Mouse (Mus musculus) liver, embryonic 11.5 days (tissue): ENCODE data around the gene Tmigd1. TPM values are rescaled to one million over a fixed set of nuclear protein-coding genes. Genes with fewer than 3 reads are reported as not detected.

ENCODE experiments used
- ATAC-seq: fragments of 200-750 bp; cut with Nextera tagmentation; replicated peaks from 2 replicates; pipeline ENCODE4 v1.8.0; 2017; ENCODE audit warnings: moderate number of reproducible peaks, mild to moderate bottlenecking, moderate TSS enrichment, moderate library complexity; ENCODE audit not compliant: low FRiP score
- DNase-seq: peaks from one replicate; pipeline ENCODE4 v3.0.0-alpha.2; 2017; ENCODE audit warnings: low spot score
- H3K27ac ChIP-seq: fragments of 300-500 bp; sonication (generic); 2 replicates; pipeline ENCODE4 v1.5.1; 2014; ENCODE audit warnings: mild to moderate bottlenecking, low read depth, low read length, control low read depth
- H3K27me3 ChIP-seq: fragments of 300-500 bp; sonication (generic); replicated peaks from 2 replicates; pipeline ENCODE4 v1.6.1; 2014; ENCODE audit warnings: low read length, mixed read lengths; ENCODE audit not compliant: control insufficient read depth, insufficient read depth
- H3K36me3 ChIP-seq: fragments of 300-500 bp; sonication (generic); 2 replicates; pipeline ENCODE4 v1.6.1; 2014; ENCODE audit warnings: mild to moderate bottlenecking, low read length, moderate library complexity, mixed read lengths; ENCODE audit not compliant: control insufficient read depth, insufficient read depth
- H3K4me1 ChIP-seq: fragments of 300-500 bp; sonication (generic); replicated peaks from 2 replicates; pipeline ENCODE4 v1.6.1; 2014; ENCODE audit warnings: low read length, mixed read lengths; ENCODE audit not compliant: control insufficient read depth, insufficient read depth
- H3K4me2 ChIP-seq: fragments of 300-500 bp; sonication (generic); 2 replicates; pipeline ENCODE4 v1.6.1; 2014; ENCODE audit warnings: mild to moderate bottlenecking, control low read depth, moderate library complexity
- H3K4me3 ChIP-seq: fragments of 300-500 bp; sonication (generic); 2 replicates; pipeline ENCODE4 v1.5.1; 2014; ENCODE audit warnings: low read depth, low read length, control low read depth
- H3K9ac ChIP-seq: fragments of 300-500 bp; sonication (generic); 2 replicates; pipeline ENCODE4 v1.6.1; 2014; ENCODE audit warnings: low read depth, low read length, control low read depth
- H3K9me3 ChIP-seq: fragments of 300-500 bp; sonication (generic); 2 replicates; pipeline ENCODE4 v1.6.1; 2016; ENCODE audit warnings: low read length, inconsistent platforms, mixed read lengths; ENCODE audit not compliant: control insufficient read depth
- WGBS: fragments of 180-500 bp; shearing (Covaris S2); extraction: QIAGEN DNeasy Blood & Tissue Kit; methylation state at CpG from one replicate; pipeline ENCODE4 v1.1.7; 2014; 5-methylcytosine and 5-hydroxymethylcytosine counted together
- polyA plus RNA-seq: library from polyadenylated mRNA; unstranded; fragments of >200 nt; fragmentation: Nextera tagmentation; extraction: Ambion mirVana; gene quantifications from 2 replicates; pipeline ENCODE4 v1.2.1, GENCODE M21; 2014

Gene Tmigd1
- polyA plus RNA-seq, 1 experiment from 2014 or later = not detected

DNA sequence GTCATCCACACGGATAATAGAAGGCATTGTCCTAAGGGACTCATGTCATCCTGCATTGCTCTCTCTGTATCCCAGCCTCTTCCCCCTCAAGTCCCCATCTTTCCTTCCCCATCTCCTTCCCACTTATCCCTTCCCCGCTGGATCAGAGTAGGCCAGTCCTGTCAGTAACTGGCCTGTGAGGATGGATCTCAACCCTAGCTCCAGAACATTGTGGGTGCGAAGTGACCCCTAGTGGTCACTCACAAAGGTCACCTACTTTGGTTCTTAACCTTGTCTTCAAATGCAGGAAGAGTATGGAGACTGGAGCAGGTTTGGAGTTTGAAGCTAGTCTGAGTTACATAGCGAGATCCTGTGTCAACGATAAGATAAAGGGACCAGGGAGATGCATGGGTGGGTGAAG lies 7.7 kb upstream of the Tmigd1 start:
- H3K36me3 ChIP-seq = no peaks in the 10 kb centered on the region
- H3K4me1 ChIP-seq = peaks cover 18% of the 10 kb centered on the region
- no peak overlapping the region for H3K27ac ChIP-seq
- no peak for DNase-seq
- H3K9me3 ChIP-seq = no peaks in the 10 kb centered on the region
- ATAC-seq = no peak
- no peaks in the 10 kb centered on the region for H3K27me3 ChIP-seq
- no peak overlapping the region for H3K4me3 ChIP-seq
- no peak overlapping the region for H3K9ac ChIP-seq
- no peak overlapping the region for H3K4me2 ChIP-seq
- 17% methylated on average over 5 of the region's 5 CpGs for WGBS

DNA sequence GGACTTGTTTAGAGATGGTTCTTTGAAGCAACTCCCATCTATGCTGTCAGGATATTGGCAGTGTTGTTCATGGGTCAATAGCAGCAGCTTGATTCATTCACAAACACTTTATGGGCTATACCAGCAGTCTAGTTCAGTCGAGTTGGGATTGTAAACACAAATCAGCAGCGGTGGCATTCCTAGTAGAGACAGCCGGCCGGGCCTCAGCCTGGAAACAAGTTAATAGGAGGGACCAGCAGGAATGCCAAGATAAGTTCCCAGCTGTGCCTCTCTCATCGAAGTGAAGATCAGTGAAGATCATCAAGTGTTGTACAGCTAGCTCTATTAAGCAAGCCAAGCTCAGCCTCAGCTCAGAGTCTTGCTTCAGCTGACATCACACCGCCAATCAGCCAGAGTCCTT lies 5.6 kb upstream of the Tmigd1 start:
- no peaks in the 10 kb centered on the region for H3K36me3 ChIP-seq
- H3K4me3 ChIP-seq = no peak overlapping the region
- no peaks in the 10 kb centered on the region for H3K9me3 ChIP-seq
- no peaks in the 10 kb centered on the region for H3K27me3 ChIP-seq
- no peak overlapping the region for H3K4me2 ChIP-seq
- ATAC-seq (no peak), DNase-seq (no peak)
- H3K9ac ChIP-seq = no peak overlapping the region
- peaks cover 12% of the 10 kb centered on the region for H3K4me1 ChIP-seq
- no peak overlapping the region for H3K27ac ChIP-seq
- 58% methylated on average over 6 of the region's 6 CpGs for WGBS

DNA sequence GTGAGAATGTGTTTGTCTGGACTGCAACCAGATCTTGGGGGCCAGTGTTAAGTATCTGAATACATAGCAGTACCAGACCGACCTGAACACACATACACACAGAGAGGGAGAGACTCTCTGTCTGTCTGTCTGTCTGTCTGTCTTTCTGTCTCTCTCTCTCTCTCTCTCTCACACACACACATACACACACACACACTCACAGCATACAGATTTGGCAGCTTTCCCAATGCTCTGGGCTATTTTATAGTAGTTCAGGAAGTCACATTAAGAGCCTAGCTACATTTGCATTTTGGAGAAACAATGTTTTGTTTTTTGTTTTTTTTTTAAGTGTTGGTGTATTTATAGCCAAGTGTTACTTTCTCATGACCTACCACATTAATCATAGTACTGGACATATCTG lies 4.8 kb upstream of the Tmigd1 start:
- Histone ChIP-seq H3K4me1 (peaks cover 12% of the 10 kb centered on the region), H3K4me3 (no peak overlapping the region), H3K9me3 (no peaks in the 10 kb centered on the region), H3K36me3 (no peaks in the 10 kb centered on the region), H3K9ac (no peak overlapping the region), H3K4me2 (no peak overlapping the region), H3K27me3 (no peaks in the 10 kb centered on the region), H3K27ac (no peak overlapping the region)
- ATAC-seq = no peak
- no peak for DNase-seq
- WGBS = 60% methylated on average over 1 of the region's 1 CpGs

DNA sequence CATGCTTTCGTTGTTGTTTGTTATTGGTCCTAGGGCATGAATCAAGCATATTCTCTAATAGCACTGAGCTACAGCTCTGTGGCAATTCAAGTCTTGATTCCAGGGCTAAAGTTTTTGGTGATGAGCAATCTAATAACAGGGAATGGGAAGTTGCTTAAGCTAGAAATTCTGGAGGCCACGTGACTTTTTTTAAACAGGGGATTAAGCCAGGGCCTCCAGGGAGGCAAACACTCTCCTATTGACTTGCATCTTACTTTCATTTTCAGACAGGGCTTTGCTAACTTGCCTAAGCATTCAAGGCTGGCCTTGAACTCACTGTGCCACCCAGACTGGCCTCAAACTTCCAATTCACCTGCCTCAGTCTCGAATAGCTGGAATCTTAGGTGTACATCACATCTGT lies 4.1 kb upstream of the Tmigd1 start:
- H3K4me1 ChIP-seq = peaks cover 12% of the 10 kb centered on the region
- 52% methylated on average over 3 of the region's 3 CpGs for WGBS
- ATAC-seq = no peak

DNA sequence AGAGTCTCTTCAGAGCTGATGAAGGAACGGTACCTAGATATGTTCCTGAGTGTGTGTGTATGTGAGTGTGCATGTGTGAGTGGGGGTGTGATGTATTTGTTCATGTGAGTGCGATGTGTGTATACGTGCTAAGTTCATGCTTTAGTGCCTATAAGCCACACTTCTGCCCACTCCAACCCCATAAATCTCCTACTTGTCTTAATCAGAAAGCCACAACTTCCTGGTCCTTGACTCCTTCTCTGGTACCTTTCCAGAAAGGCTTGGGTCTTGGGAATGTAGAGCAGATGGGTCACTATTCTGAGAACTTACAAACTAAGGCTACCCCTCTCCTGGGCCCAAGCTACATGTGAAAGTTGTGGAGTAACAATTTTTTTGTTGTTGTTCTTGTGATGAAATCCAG lies 3.2 kb upstream of the Tmigd1 start:
- Histone ChIP-seq H3K27me3 (no peaks in the 10 kb centered on the region), H3K4me3 (no peak overlapping the region), H3K27ac (no peak overlapping the region), H3K9ac (no peak overlapping the region), H3K4me1 (peaks cover 4% of the 10 kb centered on the region), H3K9me3 (no peaks in the 10 kb centered on the region), H3K4me2 (no peak overlapping the region), H3K36me3 (no peaks in the 10 kb centered on the region)
- DNase-seq = no peak
- ATAC-seq = no peak
- WGBS = 77% methylated on average over 3 of the region's 3 CpGs

More for the DNA sequence above, 4.1 kb upstream of the Tmigd1 start:
- no peak overlapping the region for H3K4me3 ChIP-seq
- H3K27ac ChIP-seq = no peak overlapping the region
- no peak overlapping the region for H3K9ac ChIP-seq
- no peaks in the 10 kb centered on the region for H3K9me3 ChIP-seq
- DNase-seq = no peak
- H3K36me3 ChIP-seq = no peaks in the 10 kb centered on the region
- H3K4me2 ChIP-seq = no peak overlapping the region
- no peaks in the 10 kb centered on the region for H3K27me3 ChIP-seq

DNA sequence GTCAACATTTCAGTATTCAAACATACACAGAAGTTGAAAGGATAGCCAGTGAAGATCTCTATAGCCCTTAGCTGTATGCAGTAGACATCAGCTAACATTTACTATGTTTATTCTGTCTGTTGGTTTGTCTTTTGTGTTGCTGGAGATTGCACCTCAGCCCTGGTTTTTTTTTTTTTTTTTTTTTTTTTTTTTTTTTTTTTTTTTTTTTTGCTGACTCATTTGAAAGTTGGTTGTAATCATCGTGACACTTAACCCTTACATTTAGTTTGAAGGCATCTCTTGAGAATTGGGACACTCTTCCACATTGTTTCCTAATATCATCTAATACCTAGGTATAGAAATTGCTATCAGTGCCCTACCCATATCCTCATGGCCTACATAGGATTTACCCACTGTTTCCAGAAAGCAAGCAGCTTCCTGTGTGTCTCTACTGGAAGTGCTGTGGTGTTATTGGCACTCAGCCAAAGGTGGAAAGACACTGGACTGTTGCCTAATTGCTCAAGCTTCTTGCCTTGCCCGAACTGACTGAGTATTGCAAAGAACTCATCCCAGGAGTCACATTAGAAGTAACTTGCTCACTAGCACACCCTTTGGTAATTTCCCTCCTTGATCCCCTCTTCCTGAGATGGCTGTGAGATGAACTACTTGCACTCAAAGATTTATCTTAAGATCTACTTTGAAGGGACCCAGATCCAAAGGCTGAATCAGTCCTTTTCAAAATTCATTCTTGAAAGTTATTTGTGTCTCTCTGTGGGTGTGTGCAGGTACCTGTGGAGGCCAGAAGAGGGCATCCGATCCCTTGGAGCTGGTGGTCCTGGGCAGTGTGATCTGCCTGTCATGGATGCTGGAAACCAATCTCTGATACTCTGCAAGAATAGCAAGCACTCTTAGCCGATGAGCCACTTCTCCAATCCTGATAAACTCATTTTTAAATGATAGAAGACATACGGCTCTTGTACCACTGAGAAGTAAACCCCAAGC lies 1.9 kb upstream of the Tmigd1 start:
- H3K9ac ChIP-seq = no peak overlapping the region
- no peaks in the 10 kb centered on the region for H3K9me3 ChIP-seq
- DNase-seq (no peak), ATAC-seq (no peak)
- H3K36me3 ChIP-seq = no peaks in the 10 kb centered on the region
- 53% methylated on average over 5 of the region's 5 CpGs for WGBS
- no peaks in the 10 kb centered on the region for H3K27me3 ChIP-seq
- no peak overlapping the region for H3K27ac ChIP-seq
- H3K4me1 ChIP-seq = peaks cover 3% of the 10 kb centered on the region; the same call in 1 of the 2 replicates
- H3K4me3 ChIP-seq = no peak overlapping the region
- H3K4me2 ChIP-seq = no peak overlapping the region

DNA sequence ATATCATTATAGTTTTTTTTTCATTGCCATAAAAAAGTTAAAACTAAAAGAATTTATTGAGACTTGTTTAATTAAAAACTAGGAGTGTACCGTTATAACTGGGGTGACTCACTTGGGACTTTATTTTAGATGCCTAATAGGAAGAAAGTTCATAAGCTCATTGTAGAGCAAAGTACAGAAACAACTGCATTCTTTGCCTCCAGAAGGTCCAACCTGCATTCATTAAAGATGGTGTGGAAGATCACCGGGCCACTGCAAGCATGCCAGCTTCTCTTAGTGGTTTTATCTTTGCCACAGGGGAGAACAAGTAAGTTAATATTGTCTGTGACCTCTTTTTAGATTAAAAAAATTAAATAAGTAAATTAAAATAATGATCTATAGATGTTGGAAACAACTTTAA lies 2.4 kb downstream of the Tmigd1 start:
- DNase-seq (no peak), ATAC-seq (no peak)
- Histone ChIP-seq H3K36me3 (no peaks in the 10 kb centered on the region), H3K4me1 (no peaks in the 10 kb centered on the region), H3K27me3 (no peaks in the 10 kb centered on the region), H3K9ac (no peak overlapping the region), H3K4me2 (no peak overlapping the region), H3K27ac (no peak overlapping the region), H3K9me3 (no peaks in the 10 kb centered on the region), H3K4me3 (no peak overlapping the region)
- WGBS = 77% methylated on average over 2 of the region's 2 CpGs

DNA sequence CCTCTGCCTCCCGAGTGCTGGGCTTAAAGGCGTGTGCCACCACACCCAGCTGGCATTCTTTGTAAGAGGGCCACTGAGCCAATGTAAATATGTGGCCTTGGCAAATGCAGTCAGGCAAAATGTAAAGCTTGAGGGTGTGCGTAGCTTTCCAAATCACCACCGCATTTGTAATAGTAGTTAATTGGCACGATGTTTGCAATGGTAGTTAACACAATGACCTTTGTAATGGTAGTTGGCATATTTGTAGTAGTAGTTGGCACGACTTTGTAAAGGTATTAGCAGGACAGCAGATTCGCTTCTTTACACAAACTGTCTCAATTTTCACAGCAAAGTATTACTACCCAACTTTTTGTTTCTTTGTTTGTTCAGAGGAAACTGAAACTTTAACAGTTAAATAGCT lies 6.7 kb downstream of the Tmigd1 start:
- DNase-seq = no peak
- no peaks in the 10 kb centered on the region for H3K9me3 ChIP-seq
- no peaks in the 10 kb centered on the region for H3K27me3 ChIP-seq
- 82% methylated on average over 7 of the region's 7 CpGs for WGBS
- no peak overlapping the region for H3K4me2 ChIP-seq
- H3K9ac ChIP-seq = no peak overlapping the region
- H3K4me3 ChIP-seq = no peak overlapping the region
- no peak overlapping the region for H3K27ac ChIP-seq
- H3K4me1 ChIP-seq = 0 out of 2 replicates have a peak, but pooled peaks cover 4% of the 10 kb centered on the region
- no peaks in the 10 kb centered on the region for H3K36me3 ChIP-seq
- no peak for ATAC-seq
